Mouse (Mus musculus): ENCODE measurements around the gene Rprml. TPM values are rescaled to one million over a fixed set of nuclear protein-coding genes. Genes with fewer than 3 reads are reported as not detected.

Rprml gene
- polyA plus RNA-seq, 1 experiment from 2014 or later: 0.14 TPM

DNA sequence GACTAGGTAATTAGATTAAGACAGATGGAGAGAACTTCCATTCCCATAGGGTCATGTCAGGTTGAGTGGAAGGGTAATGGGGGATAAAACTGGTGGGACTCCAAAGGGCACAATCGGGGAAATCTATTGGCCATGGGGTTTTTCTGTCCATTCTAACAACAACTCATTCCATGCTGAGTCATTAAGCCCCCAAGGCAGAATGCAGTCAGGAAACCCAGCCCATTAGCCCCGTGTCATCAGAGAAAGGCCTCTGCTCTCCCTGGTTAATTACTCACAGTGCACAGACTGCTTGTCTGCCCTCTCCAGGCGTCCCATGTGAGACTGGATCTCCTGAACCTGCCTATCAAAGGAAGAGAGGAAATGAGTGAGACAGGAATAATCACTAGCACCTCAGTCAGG is 39.6 kb downstream of the Rprml start:
- Histone ChIP-seq H3K4me3 (replicated peaks; ENCODE audit: low read depth, low read length) (no peak overlapping the region), H3K4me2 (ENCODE audit: low read length) (no peak overlapping the region), H3K9ac (ENCODE audit: low read depth, low read length) (no peak overlapping the region), H3K9me3 (replicated peaks; ENCODE audit: low read length) (no peaks in the 10 kb centered on the region), H3K27me3 (ENCODE audit: insufficient read depth, low read length) (no peaks in the 10 kb centered on the region), H3K4me1 (replicated peaks; ENCODE audit: insufficient read depth, low read length) (peaks cover 4% of the 10 kb centered on the region; the same call in 1 of the 2 replicates), H3K27ac (peak overlapping the region; percentile 42; the same call in 1 of the 2 replicates), H3K36me3 (ENCODE audit: insufficient read depth, low read length) (peaks cover 36% of the 10 kb centered on the region)
- DNase-seq (ENCODE audit: low spot score): peak; percentile 15
- no peak for TF ChIP-seq CTCF (IDR thresholded peaks at IDR 0.05; ENCODE audit: low read depth)
- 24% methylated on average over 3 of the region's 3 CpGs for WGBS
- no peak for ATAC-seq (replicated peaks; ENCODE audit: low FRiP score, low read depth)

DNA sequence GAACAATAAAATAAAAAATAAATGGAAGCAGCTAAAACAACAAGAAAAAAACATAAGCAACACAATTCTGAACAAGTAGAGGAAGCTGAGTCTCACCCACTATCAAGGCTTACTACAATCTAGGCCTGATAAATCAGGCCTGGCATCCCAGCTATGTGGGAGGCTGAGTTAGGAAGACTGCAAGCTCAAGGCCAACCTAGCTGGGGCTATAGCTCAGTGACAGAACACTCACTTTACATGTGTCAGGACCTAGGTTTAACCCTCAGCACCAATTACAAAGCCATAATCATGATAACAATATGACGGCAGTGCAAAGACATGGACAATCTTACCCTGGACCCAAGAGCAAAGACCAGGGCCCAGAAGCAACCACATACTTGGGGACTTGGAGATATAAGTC is 41.7 kb downstream of the Rprml start:
- Histone ChIP-seq H3K27ac (no peak overlapping the region), H3K4me2 (ENCODE audit: low read length) (no peak overlapping the region), H3K4me3 (replicated peaks; ENCODE audit: low read depth, low read length) (no peak overlapping the region), H3K4me1 (replicated peaks; ENCODE audit: insufficient read depth, low read length) (peaks cover 4% of the 10 kb centered on the region; the same call in 1 of the 2 replicates), H3K36me3 (ENCODE audit: insufficient read depth, low read length) (peaks cover 21% of the 10 kb centered on the region), H3K27me3 (ENCODE audit: insufficient read depth, low read length) (no peaks in the 10 kb centered on the region), H3K9me3 (replicated peaks; ENCODE audit: low read length) (no peaks in the 10 kb centered on the region), H3K9ac (ENCODE audit: low read depth, low read length) (no peak overlapping the region)
- WGBS: 86% methylated on average over 1 of the region's 1 CpGs
- ATAC-seq (replicated peaks; ENCODE audit: low FRiP score, low read depth) (no peak), DNase-seq (ENCODE audit: low spot score) (no peak)
- TF ChIP-seq CTCF (IDR thresholded peaks at IDR 0.05; ENCODE audit: low read depth): no peak

DNA sequence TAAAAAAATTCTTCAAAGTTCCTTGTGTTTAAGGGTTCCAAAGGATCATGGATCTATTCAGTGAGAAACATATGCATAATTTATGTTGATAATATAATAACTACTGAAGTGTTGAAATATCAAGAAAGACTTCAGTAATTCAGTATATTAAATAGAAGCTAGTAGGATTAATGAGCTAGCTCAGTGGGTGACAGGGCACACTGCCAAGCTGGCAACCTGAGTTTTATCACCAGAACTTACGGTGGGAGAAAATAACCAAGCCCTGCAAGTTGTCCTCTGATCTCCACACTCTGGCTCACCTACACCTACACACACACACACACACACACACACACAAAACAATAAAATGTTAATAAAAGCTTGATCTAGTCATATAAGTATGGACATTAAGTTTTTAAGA is 43.9 kb downstream of the Rprml start:
- H3K9ac ChIP-seq (ENCODE audit: low read depth, low read length): no peak overlapping the region
- H3K27ac ChIP-seq: no peak overlapping the region
- DNase-seq (ENCODE audit: low spot score) (no peak), ATAC-seq (replicated peaks; ENCODE audit: low FRiP score, low read depth) (no peak)
- no peak overlapping the region for H3K4me2 ChIP-seq (ENCODE audit: low read length)
- H3K9me3 ChIP-seq (replicated peaks; ENCODE audit: low read length): no peaks in the 10 kb centered on the region
- H3K27me3 ChIP-seq (ENCODE audit: insufficient read depth, low read length): no peaks in the 10 kb centered on the region
- no peak for TF ChIP-seq CTCF (IDR thresholded peaks at IDR 0.05; ENCODE audit: low read depth)
- peaks cover 4% of the 10 kb centered on the region; the same call in 1 of the 2 replicates for H3K4me1 ChIP-seq (replicated peaks; ENCODE audit: insufficient read depth, low read length)
- H3K4me3 ChIP-seq (replicated peaks; ENCODE audit: low read depth, low read length): no peak overlapping the region
- 0 out of 2 replicates have a peak, but pooled peaks cover 4% of the 10 kb centered on the region for H3K36me3 ChIP-seq (ENCODE audit: insufficient read depth, low read length)
- 51% methylated on average over 1 of the region's 1 CpGs for WGBS

DNA sequence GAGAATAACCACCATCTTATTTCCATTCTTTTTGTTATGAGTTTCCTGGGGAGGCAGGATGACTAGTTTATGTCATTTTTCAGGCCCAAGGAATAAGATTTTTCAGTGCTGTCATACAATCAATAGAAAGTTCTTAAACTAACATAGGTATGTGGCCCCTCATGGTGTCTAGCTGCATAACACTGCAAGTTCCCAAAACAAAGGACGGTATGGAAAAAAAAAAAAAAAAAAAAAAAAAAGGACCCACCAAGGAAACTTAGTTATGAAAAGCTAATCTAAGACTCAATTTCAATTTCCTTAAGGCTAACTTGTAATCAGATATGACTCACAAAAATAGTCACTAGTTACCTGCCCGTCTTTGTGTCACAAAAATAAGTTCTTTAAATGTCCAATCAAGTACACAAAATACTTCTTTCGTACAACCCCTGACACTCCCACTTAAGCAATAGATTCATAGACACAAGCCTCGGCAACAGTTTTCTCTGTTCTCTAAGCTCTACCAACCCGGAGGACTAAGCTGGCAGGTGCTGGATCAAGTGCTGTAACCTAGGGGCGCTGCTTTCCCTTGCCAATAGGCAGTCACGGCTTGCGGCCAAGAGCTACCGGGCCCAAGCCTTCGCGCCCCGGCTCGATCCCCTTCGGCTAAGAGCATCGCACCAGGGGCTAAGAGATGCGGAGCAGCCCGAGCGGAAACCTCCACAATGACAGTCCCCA is 47.6 kb downstream of the Rprml start:
- peak overlapping the region; percentile 58 for H3K4me2 ChIP-seq (ENCODE audit: low read length)
- H3K36me3 ChIP-seq (ENCODE audit: insufficient read depth, low read length): no peaks in the 10 kb centered on the region
- peak overlapping the region; percentile 98 for H3K27ac ChIP-seq
- 1% methylated on average over 18 of the region's 18 CpGs for WGBS
- no peak; the same call in 1 of the 2 replicates for ATAC-seq (replicated peaks; ENCODE audit: low FRiP score, low read depth)
- H3K4me1 ChIP-seq (replicated peaks; ENCODE audit: insufficient read depth, low read length): no peaks in the 10 kb centered on the region
- peak; percentile 61 for DNase-seq (ENCODE audit: low spot score)
- H3K9me3 ChIP-seq (replicated peaks; ENCODE audit: low read length): no peaks in the 10 kb centered on the region
- peak overlapping the region; percentile 85 for H3K9ac ChIP-seq (ENCODE audit: low read depth, low read length)
- H3K27me3 ChIP-seq (ENCODE audit: insufficient read depth, low read length): no peaks in the 10 kb centered on the region
- H3K4me3 ChIP-seq (replicated peaks; ENCODE audit: low read depth, low read length): peak overlapping the region; percentile 94
- peak; percentile 31; the same call in 1 of the 2 replicates for TF ChIP-seq CTCF (IDR thresholded peaks at IDR 0.05; ENCODE audit: low read depth)

DNA sequence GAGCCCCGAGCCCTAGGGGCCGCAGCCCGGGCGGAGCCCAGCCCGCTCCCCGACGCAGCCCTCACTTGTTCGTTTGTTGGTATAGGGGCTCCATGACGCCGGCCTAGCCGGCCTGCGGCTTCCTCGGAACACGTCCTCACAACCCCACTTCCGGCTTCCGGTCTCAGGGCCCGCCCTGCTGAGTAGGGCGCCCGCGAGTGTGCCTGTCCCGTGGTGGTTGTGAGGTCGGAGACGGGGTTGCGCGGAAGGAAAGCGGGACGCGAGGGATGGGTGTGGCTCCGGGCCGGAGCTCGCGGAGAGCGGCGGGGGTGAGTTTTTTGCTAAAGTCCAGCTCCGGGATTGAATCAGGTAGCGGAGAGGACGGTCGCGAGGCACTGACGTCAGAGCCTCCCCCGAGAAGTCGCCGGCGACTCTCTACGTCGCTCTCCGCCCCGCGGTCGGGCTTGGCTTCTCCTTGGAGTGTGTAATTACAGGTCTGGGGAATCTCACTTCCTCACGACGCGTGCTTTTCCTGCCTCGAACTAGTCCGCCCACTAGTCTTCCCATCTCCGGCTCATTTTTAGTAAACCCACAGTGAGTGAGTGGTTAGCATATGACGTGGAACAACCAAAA is 48.3 kb downstream of the Rprml start, which contains the start of gene Gosr2:
Gene Gosr2, minus strand, starts transcription at position 334 of the 612 bp plus-strand sequence.
- Histone ChIP-seq H3K36me3 (ENCODE audit: insufficient read depth, low read length) (no peaks in the 10 kb centered on the region), H3K4me3 (replicated peaks; ENCODE audit: low read depth, low read length) (peak within 1 kb of the TSS; percentile 94), H3K4me1 (replicated peaks; ENCODE audit: insufficient read depth, low read length) (no peaks in the 10 kb centered on the region), H3K9me3 (replicated peaks; ENCODE audit: low read length) (no peaks in the 10 kb centered on the region), H3K27ac (peak within 1 kb of the TSS; percentile 98), H3K27me3 (ENCODE audit: insufficient read depth, low read length) (no peaks in the 10 kb centered on the region), H3K4me2 (ENCODE audit: low read length) (peak within 1 kb of the TSS; percentile 58), H3K9ac (ENCODE audit: low read depth, low read length) (peak within 1 kb of the TSS; percentile 85)
- DNase-seq (ENCODE audit: low spot score): peak; percentile 95
- WGBS: under 1% methylated on average over 57 of the region's 57 CpGs
- 0 out of 2 replicates have a peak, but pooled peaks have one; percentile 9 for TF ChIP-seq CTCF (IDR thresholded peaks at IDR 0.05; ENCODE audit: low read depth)
- ATAC-seq (replicated peaks; ENCODE audit: low FRiP score, low read depth): peak; percentile 94

DNA sequence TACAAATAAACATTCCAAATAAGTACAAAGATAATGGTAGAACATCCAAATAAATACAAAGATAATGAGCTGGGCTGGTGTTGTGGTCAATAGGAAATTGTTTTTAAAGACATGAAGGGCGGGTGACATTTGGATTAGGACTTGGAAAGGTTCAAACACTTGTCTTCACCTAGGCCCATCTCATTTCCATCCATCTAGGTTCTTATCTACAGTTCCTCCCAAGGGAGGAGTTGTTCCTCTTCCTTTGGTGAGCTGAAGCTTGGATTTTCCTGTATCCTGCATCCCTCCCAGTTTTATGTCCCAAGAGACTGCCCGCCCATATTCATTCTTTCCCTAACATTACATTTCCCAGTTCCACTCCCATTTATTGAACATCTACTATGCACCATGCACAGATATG is 48.9 kb downstream of the Rprml start:
- Histone ChIP-seq H3K36me3 (ENCODE audit: insufficient read depth, low read length) (no peaks in the 10 kb centered on the region), H3K4me2 (ENCODE audit: low read length) (peak overlapping the region; percentile 58), H3K27ac (peak overlapping the region; percentile 98), H3K4me3 (replicated peaks; ENCODE audit: low read depth, low read length) (peak overlapping the region; percentile 94), H3K27me3 (ENCODE audit: insufficient read depth, low read length) (no peaks in the 10 kb centered on the region), H3K9ac (ENCODE audit: low read depth, low read length) (peak overlapping the region; percentile 85; the same call in 1 of the 2 replicates), H3K4me1 (replicated peaks; ENCODE audit: insufficient read depth, low read length) (no peaks in the 10 kb centered on the region), H3K9me3 (replicated peaks; ENCODE audit: low read length) (no peaks in the 10 kb centered on the region)
- ATAC-seq (replicated peaks; ENCODE audit: low FRiP score, low read depth) (no peak), DNase-seq (ENCODE audit: low spot score) (peak; percentile 33)
- no peak for TF ChIP-seq CTCF (IDR thresholded peaks at IDR 0.05; ENCODE audit: low read depth)
- 71% methylated on average over 2 of the region's 2 CpGs for WGBS

Other genes with a start within 250 kb of the Rprml start
- 5.4 and 6.1 TPM in 2 replicates for gene Plekhm1, start 236.9 kb upstream of the Rprml start, polyA plus RNA-seq (2015; fragmentation: Nextera tagmentation; extraction: Ambion mirVana)
- not detected in 2 replicates for gene Lrrc37a, start 145.0 kb upstream of the Rprml start, polyA plus RNA-seq (2015; fragmentation: Nextera tagmentation; extraction: Ambion mirVana)
- gene Gm884, start 28.4 kb upstream of the Rprml start, polyA plus RNA-seq (2015; fragmentation: Nextera tagmentation; extraction: Ambion mirVana): not detected in 2 replicates
- not detected in 2 replicates for gene Lyzl6, start 10.7 kb upstream of the Rprml start, polyA plus RNA-seq (2015; fragmentation: Nextera tagmentation; extraction: Ambion mirVana)
- gene Gosr2, start 48.3 kb downstream of the Rprml start, polyA plus RNA-seq (2015; fragmentation: Nextera tagmentation; extraction: Ambion mirVana): 87.0 and 95.2 TPM in 2 replicates
- gene Wnt9b, start 100.3 kb downstream of the Rprml start, polyA plus RNA-seq (2015; fragmentation: Nextera tagmentation; extraction: Ambion mirVana): 10.4 and 12.5 TPM in 2 replicates
- 0.05 and 0.06 TPM in 2 replicates for gene Wnt3, start 124.6 kb downstream of the Rprml start, polyA plus RNA-seq (2015; fragmentation: Nextera tagmentation; extraction: Ambion mirVana)